Mouse (Mus musculus) kidney, postnatal 0 days (tissue): Measurements from ENCODE around the gene Prdm10. TPM values are rescaled to one million over a fixed set of nuclear protein-coding genes. Genes with fewer than 3 reads are reported as not detected.

Experiments used
- ATAC-seq: fragments of 200-750 bp; cut with Nextera tagmentation; replicated peaks from 2 replicates; pipeline ENCODE4 v1.8.0; 2017; ENCODE audit warnings: low read depth, moderate number of reproducible peaks, moderate TSS enrichment, moderate library complexity; ENCODE audit not compliant: low FRiP score
- DNase-seq: peaks from one replicate; pipeline ENCODE4 v3.0.0-alpha.2; 2016; ENCODE audit warnings: low spot score
- H3K27ac ChIP-seq: fragments of 300-500 bp; sonication (generic); 2 replicates; pipeline ENCODE4 v1.5.1; 2014; ENCODE audit warnings: mild to moderate bottlenecking
- H3K27me3 ChIP-seq: fragments of 300-500 bp; sonication (generic); 2 replicates; pipeline ENCODE4 v1.6.1; 2014; ENCODE audit warnings: low read length, mixed read lengths; ENCODE audit not compliant: insufficient read depth
- H3K36me3 ChIP-seq: fragments of 300-500 bp; sonication (generic); 2 replicates; pipeline ENCODE4 v1.6.1; 2014; ENCODE audit warnings: low read length, mixed read lengths; ENCODE audit not compliant: insufficient read depth
- H3K4me1 ChIP-seq: fragments of 300-500 bp; sonication (generic); replicated peaks from 2 replicates; pipeline ENCODE4 v1.6.1; 2014; ENCODE audit warnings: antibody characterized with exemption, low read length, mixed read lengths; ENCODE audit not compliant: insufficient read depth
- H3K4me2 ChIP-seq: fragments of 300-500 bp; sonication (generic); 2 replicates; pipeline ENCODE4 v1.6.1; 2014; ENCODE audit warnings: mild to moderate bottlenecking, low read length, moderate library complexity, mixed read lengths
- H3K4me3 ChIP-seq: fragments of 300-500 bp; sonication (generic); replicated peaks from 2 replicates; pipeline ENCODE4 v1.5.1; 2014; ENCODE audit warnings: low read depth, low read length
- H3K9ac ChIP-seq: fragments of 300-500 bp; sonication (generic); 2 replicates; pipeline ENCODE4 v1.6.1; 2014; ENCODE audit warnings: low read depth, low read length
- H3K9me3 ChIP-seq: fragments of 300-500 bp; sonication (generic); replicated peaks from 2 replicates; pipeline ENCODE4 v1.6.1; 2016; ENCODE audit warnings: low read length, inconsistent platforms, mixed read lengths
- CTCF ChIP-seq: IDR thresholded peaks from 2 replicates; pipeline ENCODE4 v1.5.1; 2016; ENCODE audit warnings: antibody characterized with exemption, low read depth, mild to moderate bottlenecking, moderate library complexity
- WGBS: fragments of 180-500 bp; shearing (Covaris S2); extraction: QIAGEN DNeasy Blood & Tissue Kit; methylation state at CpG from one replicate; pipeline ENCODE4 v1.1.7; 2014; 5-methylcytosine and 5-hydroxymethylcytosine counted together
- polyA plus RNA-seq: library from polyadenylated mRNA; unstranded; fragments of >200 nt; fragmentation: Nextera tagmentation; extraction: Ambion mirVana; gene quantifications from 2 replicates; pipeline ENCODE4 v1.2.1, GENCODE M21; 2015

Prdm10 gene
- polyA plus RNA-seq, 1 experiment from 2014 or later = 1.9 TPM

- Histone ChIP-seq H3K9me3 (no peaks in the 10 kb centered on the region; the same call in 1 of the 2 replicates), H3K36me3 (no peaks in the 10 kb centered on the region), H3K4me2 (no peak overlapping the region), H3K27ac (no peak overlapping the region), H3K4me3 (no peak overlapping the region), H3K27me3 (no peaks in the 10 kb centered on the region), H3K9ac (no peak overlapping the region), H3K4me1 (no peaks in the 10 kb centered on the region)
- ATAC-seq (no peak), DNase-seq (no peak)
- TF ChIP-seq CTCF = no peak
- WGBS = 68% methylated on average over 3 of the region's 3 CpGs
Observed at GRCm38 (mm10) chr9:31258237-31258636, 22.1 kb upstream of the Prdm10 start.

GRCm38 (mm10) chr9:31260219-31260618 is 20.1 kb upstream of the Prdm10 start:
- H3K4me1 ChIP-seq = no peaks in the 10 kb centered on the region
- ATAC-seq (no peak), DNase-seq (no peak)
- no peak overlapping the region for H3K4me3 ChIP-seq
- H3K4me2 ChIP-seq = no peak overlapping the region
- H3K36me3 ChIP-seq = no peaks in the 10 kb centered on the region
- H3K27ac ChIP-seq = no peak overlapping the region
- whole genome bisulfite sequencing = 80% methylated on average over 4 of the region's 4 CpGs
- H3K9ac ChIP-seq = no peak overlapping the region
- H3K27me3 ChIP-seq = no peaks in the 10 kb centered on the region
- no peak for TF ChIP-seq CTCF
- H3K9me3 ChIP-seq = no peaks in the 10 kb centered on the region; the same call in 1 of the 2 replicates

- Histone ChIP-seq H3K27ac (no peak overlapping the region), H3K9ac (no peak overlapping the region), H3K4me1 (peaks cover 9% of the 10 kb centered on the region; the same call in 1 of the 2 replicates), H3K9me3 (no peaks in the 10 kb centered on the region; the same call in 1 of the 2 replicates), H3K36me3 (no peaks in the 10 kb centered on the region), H3K4me3 (no peak overlapping the region), H3K4me2 (no peak overlapping the region), H3K27me3 (no peaks in the 10 kb centered on the region)
- ATAC-seq = no peak
- WGBS = 39% methylated on average over 4 of the region's 4 CpGs
- peak; percentile 56 for DNase-seq
- TF ChIP-seq CTCF = no peak
Observed at GRCm38 (mm10) chr9:31262226-31263105, 17.9 kb upstream of the Prdm10 start.

- H3K4me1 ChIP-seq = peaks cover 9% of the 10 kb centered on the region; the same call in 1 of the 2 replicates
- no peak overlapping the region for H3K4me2 ChIP-seq
- H3K27ac ChIP-seq = 0 out of 2 replicates have a peak overlapping the region, but pooled peaks have one; percentile 1
- TF ChIP-seq CTCF = no peak
- ATAC-seq = no peak
- H3K27me3 ChIP-seq = no peaks in the 10 kb centered on the region
- 28% methylated on average over 5 of the region's 5 CpGs for WGBS
- no peak overlapping the region for H3K9ac ChIP-seq
- no peaks in the 10 kb centered on the region for H3K36me3 ChIP-seq
- H3K9me3 ChIP-seq = no peaks in the 10 kb centered on the region; the same call in 1 of the 2 replicates
- no peak overlapping the region for H3K4me3 ChIP-seq
- peak; percentile 86 for DNase-seq
Observed at GRCm38 (mm10) chr9:31266013-31266659, 14.2 kb upstream of the Prdm10 start.

- DNase-seq (no peak), ATAC-seq (no peak)
- no peaks in the 10 kb centered on the region for H3K27me3 ChIP-seq
- peaks cover 8% of the 10 kb centered on the region for H3K4me1 ChIP-seq
- no peak for TF ChIP-seq CTCF
- H3K4me2 ChIP-seq = no peak overlapping the region
- H3K27ac ChIP-seq = no peak overlapping the region
- H3K4me3 ChIP-seq = no peak overlapping the region
- H3K36me3 ChIP-seq = no peaks in the 10 kb centered on the region
- H3K9ac ChIP-seq = no peak overlapping the region
- H3K9me3 ChIP-seq = no peaks in the 10 kb centered on the region
- WGBS = 65% methylated on average over 8 of the region's 8 CpGs
Observed at GRCm38 (mm10) chr9:31271221-31272015, 8.9 kb upstream of the Prdm10 start.

GRCm38 (mm10) chr9:31272160-31272559 is 8.2 kb upstream of the Prdm10 start:
- 92% methylated on average over 4 of the region's 4 CpGs for WGBS
- no peak overlapping the region for H3K4me3 ChIP-seq
- no peaks in the 10 kb centered on the region for H3K36me3 ChIP-seq
- TF ChIP-seq CTCF = no peak
- no peaks in the 10 kb centered on the region for H3K9me3 ChIP-seq
- DNase-seq (no peak), ATAC-seq (no peak)
- no peaks in the 10 kb centered on the region for H3K27me3 ChIP-seq
- H3K9ac ChIP-seq = no peak overlapping the region
- no peak overlapping the region for H3K27ac ChIP-seq
- H3K4me1 ChIP-seq = peaks cover 6% of the 10 kb centered on the region
- H3K4me2 ChIP-seq = no peak overlapping the region
